Mouse (Mus musculus): ENCODE data around the gene Dock10. TPM values are rescaled to one million over a fixed set of nuclear protein-coding genes. Genes with fewer than 3 reads are reported as not detected.

The Dock10 gene
- polyA plus RNA-seq, 1 experiment from 2014 or later, result 2.7 TPM

DNA sequence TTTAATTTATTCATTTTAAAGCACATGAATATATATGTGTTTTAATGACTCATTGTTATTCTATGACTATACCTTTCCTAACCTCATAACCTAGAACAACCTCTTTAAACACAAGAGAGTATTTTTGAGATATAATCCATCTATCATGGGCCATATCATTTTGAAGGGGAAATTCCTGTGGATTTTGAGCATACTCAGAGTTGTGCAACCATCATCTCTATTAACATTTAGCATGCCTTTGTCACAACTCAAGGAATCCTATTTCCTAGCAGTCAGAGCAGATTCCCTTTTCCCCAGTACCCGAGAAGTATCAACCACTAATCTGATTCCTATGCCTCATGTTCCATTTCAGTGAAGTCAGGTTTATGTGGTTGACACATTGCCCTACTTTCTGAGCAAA lies 118.8 kb downstream of the Dock10 start:
- 92% methylated on average over 1 of the region's 1 CpGs for WGBS
- no peak for DNase-seq (ENCODE audit: low spot score)
- Histone ChIP-seq H3K9ac (ENCODE audit: low read length) (no peak overlapping the region), H3K27me3 (ENCODE audit: control insufficient read depth, insufficient read depth, low read length) (no peaks in the 10 kb centered on the region), H3K36me3 (ENCODE audit: control insufficient read depth, insufficient read depth, low read length) (no peaks in the 10 kb centered on the region), H3K27ac (ENCODE audit: low read depth, low read length) (no peak overlapping the region), H3K9me3 (ENCODE audit: control insufficient read depth, low read length) (no peaks in the 10 kb centered on the region), H3K4me3 (ENCODE audit: low read depth, low read length) (no peak overlapping the region), H3K4me1 (replicated peaks; ENCODE audit: control insufficient read depth, insufficient read depth, low read length) (no peaks in the 10 kb centered on the region), H3K4me2 (ENCODE audit: low read depth, low read length, severe bottlenecking) (no peak overlapping the region)
- no peak for ATAC-seq (replicated peaks; ENCODE audit: low FRiP score)

DNA sequence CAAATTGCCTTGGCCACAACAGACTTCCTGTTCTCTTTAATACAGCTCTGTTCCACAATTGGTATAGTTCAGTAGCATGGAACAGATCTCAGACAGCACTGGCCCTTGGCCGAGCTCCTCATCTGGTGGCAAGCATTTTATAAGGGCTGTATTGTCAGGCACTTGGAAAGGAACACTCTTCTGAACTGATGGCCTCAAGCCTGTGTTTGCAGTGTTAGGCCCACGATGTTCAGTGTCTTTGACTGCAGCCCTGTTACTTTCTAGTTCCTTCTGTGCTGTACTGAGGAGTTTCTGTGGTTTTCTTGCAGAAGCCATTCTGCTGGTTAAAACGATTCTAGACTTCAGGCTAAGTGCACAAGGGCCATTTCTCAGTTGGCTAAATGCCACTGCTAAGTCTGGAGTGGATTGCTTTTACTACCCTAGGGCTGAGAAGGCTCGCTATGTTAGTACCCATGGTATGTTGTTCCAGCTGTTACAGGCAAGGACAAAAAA lies 121.1 kb downstream of the Dock10 start:
- no peak overlapping the region for H3K4me3 ChIP-seq (ENCODE audit: low read depth, low read length)
- 82% methylated on average over 4 of the region's 4 CpGs for WGBS
- no peak for DNase-seq (ENCODE audit: low spot score)
- no peaks in the 10 kb centered on the region for H3K4me1 ChIP-seq (replicated peaks; ENCODE audit: control insufficient read depth, insufficient read depth, low read length)
- H3K9me3 ChIP-seq (ENCODE audit: control insufficient read depth, low read length), result no peaks in the 10 kb centered on the region
- ATAC-seq (replicated peaks; ENCODE audit: low FRiP score), result no peak
- no peak overlapping the region for H3K9ac ChIP-seq (ENCODE audit: low read length)
- no peak overlapping the region for H3K4me2 ChIP-seq (ENCODE audit: low read depth, low read length, severe bottlenecking)
- H3K27me3 ChIP-seq (ENCODE audit: control insufficient read depth, insufficient read depth, low read length), result no peaks in the 10 kb centered on the region
- H3K27ac ChIP-seq (ENCODE audit: low read depth, low read length), result no peak overlapping the region
- H3K36me3 ChIP-seq (ENCODE audit: control insufficient read depth, insufficient read depth, low read length), result no peaks in the 10 kb centered on the region

GRCm38 (mm10) chr1:80635825-80636224 lies 122.5 kb downstream of the Dock10 start:
- 92% methylated on average over 4 of the region's 4 CpGs for WGBS
- Histone ChIP-seq H3K4me2 (ENCODE audit: low read depth, low read length, severe bottlenecking) (no peak overlapping the region), H3K36me3 (ENCODE audit: control insufficient read depth, insufficient read depth, low read length) (no peaks in the 10 kb centered on the region), H3K9me3 (ENCODE audit: control insufficient read depth, low read length) (no peaks in the 10 kb centered on the region), H3K4me1 (replicated peaks; ENCODE audit: control insufficient read depth, insufficient read depth, low read length) (no peaks in the 10 kb centered on the region), H3K27ac (ENCODE audit: low read depth, low read length) (no peak overlapping the region), H3K9ac (ENCODE audit: low read length) (no peak overlapping the region), H3K4me3 (ENCODE audit: low read depth, low read length) (no peak overlapping the region), H3K27me3 (ENCODE audit: control insufficient read depth, insufficient read depth, low read length) (no peaks in the 10 kb centered on the region)
- ATAC-seq (replicated peaks; ENCODE audit: low FRiP score), result no peak
- no peak for DNase-seq (ENCODE audit: low spot score)

GRCm38 (mm10) chr1:80633536-80633935 lies 124.8 kb downstream of the Dock10 start:
- Histone ChIP-seq H3K4me3 (ENCODE audit: low read depth, low read length) (no peak overlapping the region), H3K27me3 (ENCODE audit: control insufficient read depth, insufficient read depth, low read length) (no peaks in the 10 kb centered on the region), H3K4me2 (ENCODE audit: low read depth, low read length, severe bottlenecking) (no peak overlapping the region), H3K9me3 (ENCODE audit: control insufficient read depth, low read length) (no peaks in the 10 kb centered on the region), H3K4me1 (replicated peaks; ENCODE audit: control insufficient read depth, insufficient read depth, low read length) (no peaks in the 10 kb centered on the region), H3K9ac (ENCODE audit: low read length) (no peak overlapping the region), H3K27ac (ENCODE audit: low read depth, low read length) (no peak overlapping the region), H3K36me3 (ENCODE audit: control insufficient read depth, insufficient read depth, low read length) (no peaks in the 10 kb centered on the region)
- WGBS, result 92% methylated on average over 4 of the region's 4 CpGs
- ATAC-seq (replicated peaks; ENCODE audit: low FRiP score) (no peak), DNase-seq (ENCODE audit: low spot score) (no peak)

- 0 out of 2 replicates have a peak, but pooled peaks have one; percentile 51 for ATAC-seq (replicated peaks; ENCODE audit: low FRiP score)
- Histone ChIP-seq H3K9ac (ENCODE audit: low read length) (no peak overlapping the region), H3K36me3 (ENCODE audit: control insufficient read depth, insufficient read depth, low read length) (no peaks in the 10 kb centered on the region), H3K9me3 (ENCODE audit: control insufficient read depth, low read length) (no peaks in the 10 kb centered on the region), H3K27ac (ENCODE audit: low read depth, low read length) (no peak overlapping the region), H3K27me3 (ENCODE audit: control insufficient read depth, insufficient read depth, low read length) (no peaks in the 10 kb centered on the region), H3K4me2 (ENCODE audit: low read depth, low read length, severe bottlenecking) (no peak overlapping the region), H3K4me1 (replicated peaks; ENCODE audit: control insufficient read depth, insufficient read depth, low read length) (no peaks in the 10 kb centered on the region), H3K4me3 (ENCODE audit: low read depth, low read length) (no peak overlapping the region)
- 52% methylated on average over 5 of the region's 5 CpGs for WGBS
- DNase-seq (ENCODE audit: low spot score), result no peak
Observed at GRCm38 (mm10) chr1:80630179-80631149, 127.9 kb downstream of the Dock10 start.

GRCm38 (mm10) chr1:80628054-80628453 lies 130.3 kb downstream of the Dock10 start:
- H3K4me3 ChIP-seq (ENCODE audit: low read depth, low read length), result no peak overlapping the region
- H3K9me3 ChIP-seq (ENCODE audit: control insufficient read depth, low read length), result no peaks in the 10 kb centered on the region
- H3K4me1 ChIP-seq (replicated peaks; ENCODE audit: control insufficient read depth, insufficient read depth, low read length), result no peaks in the 10 kb centered on the region
- DNase-seq (ENCODE audit: low spot score), result no peak
- H3K4me2 ChIP-seq (ENCODE audit: low read depth, low read length, severe bottlenecking), result no peak overlapping the region
- no peak for ATAC-seq (replicated peaks; ENCODE audit: low FRiP score)
- H3K27ac ChIP-seq (ENCODE audit: low read depth, low read length), result no peak overlapping the region
- no peak overlapping the region for H3K9ac ChIP-seq (ENCODE audit: low read length)
- no peaks in the 10 kb centered on the region for H3K27me3 ChIP-seq (ENCODE audit: control insufficient read depth, insufficient read depth, low read length)
- H3K36me3 ChIP-seq (ENCODE audit: control insufficient read depth, insufficient read depth, low read length), result no peaks in the 10 kb centered on the region

DNA sequence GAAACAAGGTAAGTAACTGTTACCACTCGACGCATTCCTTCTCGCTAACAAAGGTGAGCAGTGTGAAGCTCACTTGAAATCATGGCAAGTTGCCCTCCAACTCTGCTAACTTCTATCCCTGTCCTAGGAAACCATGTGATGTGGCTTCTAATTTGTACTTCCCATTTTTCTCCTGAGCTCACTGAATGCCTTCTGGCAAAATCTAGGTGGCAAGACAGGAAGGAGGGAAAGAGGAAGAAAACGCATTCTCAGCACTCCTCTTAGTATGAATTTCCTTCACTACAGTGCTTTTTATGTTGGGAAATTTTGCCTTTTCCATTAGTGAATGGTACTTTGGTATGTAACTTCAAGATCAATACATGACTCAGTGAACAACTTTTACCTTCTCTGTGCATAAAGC lies 131.5 kb downstream of the Dock10 start:
- no peak overlapping the region for H3K9ac ChIP-seq (ENCODE audit: low read length)
- DNase-seq (ENCODE audit: low spot score) (no peak), ATAC-seq (replicated peaks; ENCODE audit: low FRiP score) (no peak)
- H3K27ac ChIP-seq (ENCODE audit: low read depth, low read length), result no peak overlapping the region
- H3K4me1 ChIP-seq (replicated peaks; ENCODE audit: control insufficient read depth, insufficient read depth, low read length), result no peaks in the 10 kb centered on the region
- H3K27me3 ChIP-seq (ENCODE audit: control insufficient read depth, insufficient read depth, low read length), result no peaks in the 10 kb centered on the region
- H3K4me3 ChIP-seq (ENCODE audit: low read depth, low read length), result no peak overlapping the region
- H3K36me3 ChIP-seq (ENCODE audit: control insufficient read depth, insufficient read depth, low read length), result no peaks in the 10 kb centered on the region
- 81% methylated on average over 4 of the region's 4 CpGs for WGBS
- H3K4me2 ChIP-seq (ENCODE audit: low read depth, low read length, severe bottlenecking), result no peak overlapping the region
- H3K9me3 ChIP-seq (ENCODE audit: control insufficient read depth, low read length), result no peaks in the 10 kb centered on the region

GRCm38 (mm10) chr1:80625371-80625770 lies 133.0 kb downstream of the Dock10 start:
- H3K36me3 ChIP-seq (ENCODE audit: control insufficient read depth, insufficient read depth, low read length), result no peaks in the 10 kb centered on the region
- 86% methylated on average over 1 of the region's 1 CpGs for WGBS
- H3K4me3 ChIP-seq (ENCODE audit: low read depth, low read length), result no peak overlapping the region
- H3K9me3 ChIP-seq (ENCODE audit: control insufficient read depth, low read length), result no peaks in the 10 kb centered on the region
- no peaks in the 10 kb centered on the region for H3K27me3 ChIP-seq (ENCODE audit: control insufficient read depth, insufficient read depth, low read length)
- DNase-seq (ENCODE audit: low spot score) (no peak), ATAC-seq (replicated peaks; ENCODE audit: low FRiP score) (no peak)
- H3K4me1 ChIP-seq (replicated peaks; ENCODE audit: control insufficient read depth, insufficient read depth, low read length), result no peaks in the 10 kb centered on the region
- H3K4me2 ChIP-seq (ENCODE audit: low read depth, low read length, severe bottlenecking), result no peak overlapping the region
- H3K9ac ChIP-seq (ENCODE audit: low read length), result no peak overlapping the region
- H3K27ac ChIP-seq (ENCODE audit: low read depth, low read length), result no peak overlapping the region

DNA sequence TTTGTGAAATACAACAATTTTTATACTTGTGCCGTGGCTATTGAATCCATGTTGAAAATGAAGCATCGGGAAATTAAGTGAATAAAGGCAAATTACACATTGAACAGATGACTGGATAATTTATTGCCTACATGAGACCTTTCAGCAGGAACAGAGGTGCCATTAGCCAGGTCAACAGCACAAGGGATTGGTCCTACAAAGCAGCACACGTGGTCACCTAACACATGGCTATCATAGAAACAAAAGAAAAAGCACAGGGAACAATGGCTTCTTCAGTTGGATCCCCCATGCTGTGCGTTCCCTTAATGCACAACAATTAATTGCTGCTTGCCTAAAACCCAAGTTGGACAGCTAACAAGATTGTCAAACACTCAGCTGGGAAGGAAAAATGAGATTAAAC lies 133.8 kb downstream of the Dock10 start:
- no peak overlapping the region for H3K9ac ChIP-seq (ENCODE audit: low read length)
- no peak overlapping the region for H3K27ac ChIP-seq (ENCODE audit: low read depth, low read length)
- DNase-seq (ENCODE audit: low spot score) (no peak), ATAC-seq (replicated peaks; ENCODE audit: low FRiP score) (no peak)
- H3K9me3 ChIP-seq (ENCODE audit: control insufficient read depth, low read length), result no peaks in the 10 kb centered on the region
- WGBS, result 45% methylated on average over 4 of the region's 4 CpGs
- H3K4me2 ChIP-seq (ENCODE audit: low read depth, low read length, severe bottlenecking), result no peak overlapping the region
- no peaks in the 10 kb centered on the region for H3K27me3 ChIP-seq (ENCODE audit: control insufficient read depth, insufficient read depth, low read length)
- H3K36me3 ChIP-seq (ENCODE audit: control insufficient read depth, insufficient read depth, low read length), result no peaks in the 10 kb centered on the region
- no peak overlapping the region for H3K4me3 ChIP-seq (ENCODE audit: low read depth, low read length)
- no peaks in the 10 kb centered on the region for H3K4me1 ChIP-seq (replicated peaks; ENCODE audit: control insufficient read depth, insufficient read depth, low read length)

Measured in forebrain, embryonic 11.5 days (tissue).